Mouse (Mus musculus) intestine, postnatal 0 days (tissue): ENCODE data around the gene Mob4. TPM values are rescaled to one million over a fixed set of nuclear protein-coding genes. Genes with fewer than 3 reads are reported as not detected.

ENCODE experiments used
- ATAC-seq: fragments of 200-750 bp; cut with Nextera tagmentation; 2 replicates; pipeline ENCODE4 v1.8.0; 2017; ENCODE audit warnings: mild to moderate bottlenecking, moderate TSS enrichment, moderate library complexity
- H3K27ac ChIP-seq: fragments of 300-500 bp; sonication (generic); 2 replicates; pipeline ENCODE4 v1.5.1; 2014; ENCODE audit warnings: mild to moderate bottlenecking, low read depth, low read length, moderate library complexity
- H3K27me3 ChIP-seq: fragments of 300-500 bp; sonication (generic); replicated peaks from 2 replicates; pipeline ENCODE4 v1.6.1; 2014; ENCODE audit warnings: low read length, mixed read lengths; ENCODE audit not compliant: control insufficient read depth, insufficient read depth
- H3K36me3 ChIP-seq: fragments of 300-500 bp; sonication (generic); 2 replicates; pipeline ENCODE4 v1.6.1; 2014; ENCODE audit warnings: mild to moderate bottlenecking, moderate library complexity; ENCODE audit not compliant: control insufficient read depth, insufficient read depth
- H3K4me1 ChIP-seq: fragments of 300-500 bp; sonication (generic); replicated peaks from 2 replicates; pipeline ENCODE4 v1.6.1; 2014; ENCODE audit warnings: antibody characterized with exemption, low read length, mixed read lengths; ENCODE audit not compliant: control insufficient read depth, insufficient read depth
- H3K4me2 ChIP-seq: fragments of 300-500 bp; sonication (generic); replicated peaks from 2 replicates; pipeline ENCODE4 v1.6.1; 2014; ENCODE audit warnings: low read depth, mild to moderate bottlenecking, moderate library complexity
- H3K4me3 ChIP-seq: fragments of 300-500 bp; sonication (generic); 2 replicates; pipeline ENCODE4 v1.5.1; 2014; ENCODE audit warnings: low read depth, low read length
- H3K9ac ChIP-seq: fragments of 300-500 bp; sonication (generic); 2 replicates; pipeline ENCODE4 v1.6.1; 2014; ENCODE audit warnings: mild to moderate bottlenecking, low read depth, low read length
- H3K9me3 ChIP-seq: fragments of 300-500 bp; sonication (generic); 2 replicates; pipeline ENCODE4 v1.6.1; 2016; ENCODE audit warnings: mixed run types; ENCODE audit not compliant: control insufficient read depth
- CTCF ChIP-seq: sonication (generic); IDR thresholded peaks from 2 replicates; pipeline ENCODE4 v1.5.1; 2016; ENCODE audit warnings: low read depth, mild to moderate bottlenecking, control low read depth, antibody characterized with exemption, moderate library complexity
- WGBS: fragments of 180-500 bp; shearing (Covaris S2); extraction: QIAGEN DNeasy Blood & Tissue Kit; methylation state at CpG from one replicate; pipeline ENCODE4 v1.1.7; 2014; 5-methylcytosine and 5-hydroxymethylcytosine counted together
- polyA plus RNA-seq: library from polyadenylated mRNA; unstranded; fragments of >200 nt; fragmentation: Nextera tagmentation; extraction: Ambion mirVana; gene quantifications from 2 replicates; pipeline ENCODE4 v1.2.1, GENCODE M21; 2015

The Mob4 gene
- polyA plus RNA-seq, 1 experiment from 2014 or later: 87.1 TPM

DNA sequence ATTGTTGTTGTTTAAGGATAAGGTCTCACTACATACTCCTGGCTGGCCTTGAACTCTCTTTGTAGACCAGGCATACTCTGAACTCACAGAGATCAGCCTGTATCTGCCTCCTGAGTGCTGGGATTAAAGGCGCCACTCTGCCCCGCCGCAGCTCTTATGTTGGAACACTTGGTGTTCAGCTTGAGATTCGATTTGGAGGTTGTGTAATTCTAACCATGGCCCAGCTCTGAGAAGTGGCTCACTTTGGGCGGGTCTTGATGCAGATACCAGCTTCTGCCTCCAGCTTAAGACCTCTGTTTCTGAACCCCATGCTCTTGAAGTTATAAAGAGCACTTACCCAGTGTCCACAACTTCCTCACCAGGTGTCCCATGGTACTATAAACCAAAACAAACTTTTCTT lies 1.3 kb upstream of the Mob4 start:
- WGBS: 89% methylated on average over 5 of the region's 5 CpGs
- no peaks in the 10 kb centered on the region for H3K27me3 ChIP-seq
- H3K4me1 ChIP-seq: 0 out of 2 replicates have a peak, but pooled peaks cover 4% of the 10 kb centered on the region
- no peak overlapping the region for H3K4me3 ChIP-seq
- H3K27ac ChIP-seq: no peak overlapping the region
- no peak for ATAC-seq
- H3K4me2 ChIP-seq: no peak overlapping the region
- no peaks in the 10 kb centered on the region for H3K36me3 ChIP-seq
- no peaks in the 10 kb centered on the region for H3K9me3 ChIP-seq
- H3K9ac ChIP-seq: no peak overlapping the region
- TF ChIP-seq CTCF: no peak

DNA sequence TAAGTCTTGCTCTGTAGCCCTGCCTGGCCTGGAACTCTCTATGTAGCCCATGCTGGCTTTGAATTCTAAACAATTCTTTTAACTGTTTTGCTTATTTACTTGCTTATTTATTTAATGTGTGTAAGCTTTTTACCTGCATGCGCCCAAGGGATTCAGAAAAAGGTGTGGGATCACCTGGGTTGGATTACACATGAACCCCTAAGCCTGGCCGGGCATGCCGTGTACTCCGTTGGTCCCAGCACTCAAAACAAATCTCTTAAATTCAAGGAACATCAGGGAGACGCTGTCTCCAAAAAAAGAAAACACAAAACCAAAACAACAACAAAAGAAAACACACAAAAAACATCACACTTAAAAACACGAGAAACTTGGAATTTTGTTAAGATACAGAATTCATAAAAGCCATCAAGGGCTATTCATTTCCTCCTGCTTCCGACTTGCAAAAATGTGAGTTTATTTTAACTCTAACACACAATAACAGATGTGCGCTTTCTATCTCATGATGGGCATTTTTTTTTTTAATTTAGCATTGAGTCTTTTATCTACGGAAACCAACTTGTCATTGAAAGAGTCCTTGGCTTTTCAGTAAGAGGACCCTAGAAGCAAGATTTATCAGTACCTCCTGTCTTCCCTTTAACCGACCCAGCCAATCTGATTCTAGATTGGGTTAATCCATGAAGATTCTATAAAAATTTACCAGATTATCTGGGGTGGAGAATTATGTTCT lies 678 bp upstream of the Mob4 start:
- Histone ChIP-seq H3K4me2 (peak overlapping the region; percentile 70), H3K36me3 (no peaks in the 10 kb centered on the region), H3K9me3 (no peaks in the 10 kb centered on the region), H3K4me1 (0 out of 2 replicates have a peak, but pooled peaks cover 4% of the 10 kb centered on the region), H3K9ac (peak overlapping the region; percentile 12), H3K27me3 (no peaks in the 10 kb centered on the region), H3K27ac (peak overlapping the region; percentile 58; the same call in 1 of the 2 replicates), H3K4me3 (peak overlapping the region; percentile 94)
- no peak for ATAC-seq
- TF ChIP-seq CTCF: no peak
- 60% methylated on average over 10 of the region's 10 CpGs for WGBS

DNA sequence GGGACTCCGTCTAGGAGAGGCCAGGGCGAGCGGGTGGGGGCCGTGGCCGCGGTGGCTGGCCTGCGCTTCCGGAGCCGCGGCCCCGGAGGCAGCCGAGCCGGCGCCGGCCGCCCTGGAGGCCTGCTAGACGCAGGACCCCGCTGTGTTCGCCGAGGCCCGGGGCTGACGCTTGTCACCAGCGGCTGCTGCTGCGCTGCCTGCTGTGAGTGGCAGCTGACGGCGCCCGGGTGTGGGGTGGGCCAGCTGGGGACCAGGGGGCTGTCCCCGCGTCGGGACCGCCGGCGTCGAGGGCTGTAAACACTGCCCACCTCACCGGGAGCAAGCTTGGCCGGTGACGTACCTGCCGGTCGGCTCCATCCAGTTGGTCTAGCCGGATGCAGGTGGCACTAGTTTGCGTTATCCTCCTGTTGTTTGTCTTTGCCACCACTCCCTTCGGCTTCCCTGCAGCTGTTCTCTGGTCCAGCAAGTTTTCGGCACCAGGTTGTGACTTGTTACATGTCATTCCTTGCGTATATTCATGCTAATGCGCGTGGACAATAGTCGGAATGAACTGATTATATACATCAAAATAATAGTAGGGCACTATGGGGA lies 488 bp downstream of the Mob4 start:
- Histone ChIP-seq H3K27me3 (no peaks in the 10 kb centered on the region), H3K27ac (peak overlapping the region; percentile 99), H3K4me2 (peak overlapping the region; percentile 70), H3K9me3 (no peaks in the 10 kb centered on the region), H3K36me3 (no peaks in the 10 kb centered on the region; the same call in 1 of the 2 replicates), H3K4me3 (peak overlapping the region; percentile 94), H3K9ac (peak overlapping the region; percentile 100), H3K4me1 (0 out of 2 replicates have a peak, but pooled peaks cover 4% of the 10 kb centered on the region)
- peak; percentile 78 for ATAC-seq
- no peak for TF ChIP-seq CTCF
- WGBS: 0% methylated on average over 46 of the region's 47 CpGs

DNA sequence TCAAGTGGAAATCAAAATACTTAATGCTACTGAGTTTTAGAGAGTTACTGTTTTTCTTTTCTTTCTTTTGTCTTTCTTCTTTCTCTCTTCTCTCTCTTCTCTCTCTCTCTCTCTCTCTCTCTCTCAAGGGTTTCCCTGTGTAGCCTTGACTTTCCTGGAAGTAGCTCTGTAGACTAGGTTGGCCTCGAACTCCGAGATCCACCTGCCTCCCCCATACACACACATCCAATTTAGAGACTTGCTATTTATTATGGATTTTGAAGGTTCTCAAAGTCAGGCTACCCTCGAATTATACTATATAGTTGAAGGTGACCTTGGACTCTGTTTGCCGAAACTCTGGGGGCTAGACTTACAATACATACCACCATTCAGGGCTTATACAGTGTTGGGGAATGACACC lies 1.3 kb downstream of the Mob4 start:
- Histone ChIP-seq H3K4me2 (peak overlapping the region; percentile 70), H3K27me3 (no peaks in the 10 kb centered on the region), H3K4me3 (peak overlapping the region; percentile 94), H3K9ac (peak overlapping the region; percentile 100; the same call in 1 of the 2 replicates), H3K36me3 (peaks cover 3% of the 10 kb centered on the region; the same call in 1 of the 2 replicates), H3K9me3 (no peaks in the 10 kb centered on the region), H3K4me1 (0 out of 2 replicates have a peak, but pooled peaks cover 4% of the 10 kb centered on the region), H3K27ac (no peak overlapping the region)
- TF ChIP-seq CTCF: no peak
- WGBS: 41% methylated on average over 4 of the region's 4 CpGs
- no peak for ATAC-seq

DNA sequence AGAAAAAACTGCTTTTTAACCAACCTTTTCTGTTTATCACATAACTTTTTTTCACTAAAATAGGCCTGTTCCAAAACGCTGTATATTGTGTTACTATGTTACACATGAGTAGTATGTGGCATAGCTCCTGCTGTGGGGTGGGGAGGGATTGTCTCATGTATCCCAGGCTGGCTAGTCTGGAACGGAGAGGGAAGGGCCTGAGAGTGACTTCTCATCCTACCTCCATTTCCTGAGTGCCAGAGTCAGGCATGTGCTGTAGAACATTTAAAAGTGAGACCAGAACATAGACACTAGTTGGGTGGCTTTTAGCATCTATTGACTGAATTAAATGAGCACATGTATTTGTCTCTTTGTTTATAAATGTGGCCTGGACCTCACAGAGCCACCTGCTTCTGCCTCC lies 2.1 kb downstream of the Mob4 start:
- no peak for TF ChIP-seq CTCF
- Histone ChIP-seq H3K4me3 (no peak overlapping the region), H3K36me3 (peaks cover 7% of the 10 kb centered on the region; the same call in 1 of the 2 replicates), H3K4me1 (0 out of 2 replicates have a peak, but pooled peaks cover 4% of the 10 kb centered on the region), H3K4me2 (peak overlapping the region; percentile 38), H3K27ac (no peak overlapping the region), H3K27me3 (no peaks in the 10 kb centered on the region), H3K9ac (no peak overlapping the region), H3K9me3 (no peaks in the 10 kb centered on the region)
- no peak for ATAC-seq
- WGBS: 41% methylated on average over 2 of the region's 2 CpGs

DNA sequence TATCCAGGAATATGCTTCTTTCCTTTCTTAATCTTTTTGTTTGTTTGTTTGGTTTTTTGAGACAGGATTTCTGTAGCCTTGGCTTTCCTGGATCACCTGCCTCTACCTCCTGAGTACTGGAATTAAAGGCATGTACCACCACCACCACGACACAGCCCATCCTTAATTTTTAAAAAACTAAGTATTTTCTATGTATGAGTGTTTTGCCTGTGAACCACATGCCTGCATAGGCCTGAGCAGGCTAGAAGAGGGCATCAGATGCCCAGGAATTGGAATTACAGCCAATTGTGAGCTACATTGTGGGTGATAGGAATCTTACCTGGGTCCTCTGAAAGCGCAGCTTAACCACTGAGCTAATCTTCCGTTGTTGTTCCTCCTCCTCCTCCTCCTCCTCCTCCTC lies 3.3 kb downstream of the Mob4 start:
- no peak for ATAC-seq
- H3K4me2 ChIP-seq: no peak overlapping the region
- no peak overlapping the region for H3K4me3 ChIP-seq
- no peaks in the 10 kb centered on the region for H3K9me3 ChIP-seq
- no peak for TF ChIP-seq CTCF
- peaks cover 7% of the 10 kb centered on the region; the same call in 1 of the 2 replicates for H3K36me3 ChIP-seq
- WGBS: 96% methylated on average over 3 of the region's 3 CpGs
- 0 out of 2 replicates have a peak, but pooled peaks cover 4% of the 10 kb centered on the region for H3K4me1 ChIP-seq
- no peak overlapping the region for H3K9ac ChIP-seq
- H3K27ac ChIP-seq: no peak overlapping the region
- no peaks in the 10 kb centered on the region for H3K27me3 ChIP-seq
